Mouse (Mus musculus): ENCODE results near the gene Cln6.
"Not testable (repeated sequence)": the region's sequence is repeated elsewhere in the genome, so short reads cannot be mapped to it uniquely, and the experiment has no call there.

Cln6 gene

GRCm38 (mm10) chr9:62838506-62839171, at the start of gene Cln6:
Cln6 (plus strand) TSS chr9:62838785.
- DNase-seq (ENCODE audit: low read depth, low spot score) = peak; percentile 63

- DNase-seq (ENCODE audit: low read depth, low spot score) = no peak
Measured at GRCm38 (mm10) chr9:62789856-62790255, 48.7 kb upstream of the Cln6 start.

GRCm38 (mm10) chr9:62799218-62799617, 39.4 kb upstream of the Cln6 start:
- not testable (repeated sequence) for DNase-seq (ENCODE audit: low read depth, low spot score)

GRCm38 (mm10) chr9:62810095-62810494, 28.5 kb upstream of the Cln6 start:
- no peak for DNase-seq (ENCODE audit: low read depth, low spot score)

- peak; percentile 62 for DNase-seq (ENCODE audit: low read depth, low spot score)
Measured at GRCm38 (mm10) chr9:62810543-62811515, 27.8 kb upstream of the Cln6 start.

GRCm38 (mm10) chr9:62811516-62812121, 27.0 kb upstream of the Cln6 start, which contains the start of gene Fem1b:
Fem1b (minus strand) TSS chr9:62811934.
- peak; percentile 81 for DNase-seq (ENCODE audit: low read depth, low spot score)

GRCm38 (mm10) chr9:62812216-62813049, 26.2 kb upstream of the Cln6 start:
- no peak for DNase-seq (ENCODE audit: low read depth, low spot score)

- DNase-seq (ENCODE audit: low read depth, low spot score) = no peak
Measured at GRCm38 (mm10) chr9:62814751-62815150, 23.8 kb upstream of the Cln6 start.

- DNase-seq (ENCODE audit: low read depth, low spot score) = no peak
Measured at GRCm38 (mm10) chr9:62816323-62817098, 22.1 kb upstream of the Cln6 start.

- DNase-seq (ENCODE audit: low read depth, low spot score) = no peak
Measured at GRCm38 (mm10) chr9:62817099-62817571, 21.4 kb upstream of the Cln6 start.

GRCm38 (mm10) chr9:62817828-62818614, 20.6 kb upstream of the Cln6 start:
- no peak for DNase-seq (ENCODE audit: low read depth, low spot score)

- no peak for DNase-seq (ENCODE audit: low read depth, low spot score)
Measured at GRCm38 (mm10) chr9:62819494-62819893, 19.1 kb upstream of the Cln6 start.

- DNase-seq (ENCODE audit: low read depth, low spot score) = not testable (repeated sequence)
Measured at GRCm38 (mm10) chr9:62819910-62820309, 18.7 kb upstream of the Cln6 start.

- DNase-seq (ENCODE audit: low read depth, low spot score) = no peak
Measured at GRCm38 (mm10) chr9:62820829-62821228, 17.8 kb upstream of the Cln6 start.

- DNase-seq (ENCODE audit: low read depth, low spot score) = no peak
Measured at GRCm38 (mm10) chr9:62821811-62822210, 16.8 kb upstream of the Cln6 start.

- DNase-seq (ENCODE audit: low read depth, low spot score) = no peak
Measured at GRCm38 (mm10) chr9:62825791-62826393, 12.7 kb upstream of the Cln6 start.

- DNase-seq (ENCODE audit: low read depth, low spot score) = no peak
Measured at GRCm38 (mm10) chr9:62826456-62826855, 12.1 kb upstream of the Cln6 start.

GRCm38 (mm10) chr9:62827939-62828652, 10.5 kb upstream of the Cln6 start:
- DNase-seq (ENCODE audit: low read depth, low spot score) = no peak
